Mouse (Mus musculus) ovary, postnatal 36 days (tissue): ENCODE measurements around the gene Astl.

ENCODE experiments used
- DNase-seq: peaks from one replicate; pipeline ENCODE4 v3.0.0; 2022; ENCODE audit warnings: low spot score, mixed read lengths

Astl gene

GRCm38 (mm10) chr2:127367126-127367820 lies 28.8 kb downstream of the Astl start:
- DNase-seq = no peak

- no peak for DNase-seq
Measured at GRCm38 (mm10) chr2:127369703-127370376, 31.4 kb downstream of the Astl start.

GRCm38 (mm10) chr2:127370561-127371483 lies 32.4 kb downstream of the Astl start:
- DNase-seq = no peak

- DNase-seq = no peak
Measured at GRCm38 (mm10) chr2:127371484-127371861, 33.0 kb downstream of the Astl start.

GRCm38 (mm10) chr2:127372082-127372481 lies 33.6 kb downstream of the Astl start:
- no peak for DNase-seq

GRCm38 (mm10) chr2:127374131-127374530 lies 35.7 kb downstream of the Astl start:
- no peak for DNase-seq

- no peak for DNase-seq
Measured at GRCm38 (mm10) chr2:127375087-127375486, 36.6 kb downstream of the Astl start.

GRCm38 (mm10) chr2:127375759-127376341 lies 37.4 kb downstream of the Astl start:
- DNase-seq = no peak

GRCm38 (mm10) chr2:127376423-127377051 lies 38.1 kb downstream of the Astl start:
- no peak for DNase-seq

- DNase-seq = no peak
Measured at GRCm38 (mm10) chr2:127377942-127378610, 39.6 kb downstream of the Astl start.

- no peak for DNase-seq
Measured at GRCm38 (mm10) chr2:127378611-127378990, 40.2 kb downstream of the Astl start.

GRCm38 (mm10) chr2:127379250-127379649 lies 40.8 kb downstream of the Astl start:
- no peak for DNase-seq

GRCm38 (mm10) chr2:127383881-127384280 lies 45.4 kb downstream of the Astl start:
- DNase-seq = no peak

GRCm38 (mm10) chr2:127387521-127387920 lies 49.1 kb downstream of the Astl start:
- no peak for DNase-seq

- DNase-seq = no peak
Measured at GRCm38 (mm10) chr2:127390352-127390751, 51.9 kb downstream of the Astl start.

GRCm38 (mm10) chr2:127390846-127391245 lies 52.4 kb downstream of the Astl start:
- DNase-seq = no peak

- no peak for DNase-seq
Measured at GRCm38 (mm10) chr2:127391323-127391722, 52.9 kb downstream of the Astl start.

GRCm38 (mm10) chr2:127394606-127395161 lies 56.2 kb downstream of the Astl start:
- no peak for DNase-seq

GRCm38 (mm10) chr2:127398738-127399137 lies 60.3 kb downstream of the Astl start:
- no peak for DNase-seq
